In genomic region chr11:70919524-70919923, GRCm38 (mm10) we compare ENCODE assay signal across 24 mouse cellular contexts. TPM values are rescaled to one million over a fixed set of nuclear protein-coding genes. Genes with fewer than 3 reads are reported as not detected.
DNase-seq lines count a peak whose midpoint lies in the region; ATAC-seq and TF ChIP-seq lines count a peak whose summit lies in the region.
"Had no signal": no experiment of that assay in that cellular context is flagged by ENCODE, and none has a peak within 500 bp of the region (broad histone marks: within the 10 kb centered on the region; RNA-seq: fewer than 3 reads in every experiment).

No protein-coding gene starts in this region.

- no peaks in the 10 kb centered on the region for H3K9me3 ChIP-seq in intestine, postnatal 0 days (ENCODE audit: control insufficient read depth)
- no peaks in the 10 kb centered on the region for H3K9me3 ChIP-seq in intestine, embryonic 16.5 days (ENCODE audit: control insufficient read depth, low read length)
- H3K9me3 ChIP-seq: embryonic facial prominence, embryonic 13.5 days; embryonic facial prominence, embryonic 15.5 days; forebrain, embryonic 10.5 days; forebrain, embryonic 12.5 days had no signal

- H3K9ac ChIP-seq in intestine, postnatal 0 days (ENCODE audit: low read depth, low read length), result no peak overlapping the region
- no peak overlapping the region for H3K9ac ChIP-seq in intestine, embryonic 16.5 days (ENCODE audit: low read depth, low read length)
- H3K9ac ChIP-seq: embryonic facial prominence, embryonic 13.5 days; embryonic facial prominence, embryonic 15.5 days; forebrain, embryonic 12.5 days had no signal

- no peaks in the 10 kb centered on the region for H3K27me3 ChIP-seq in intestine, postnatal 0 days (replicated peaks; ENCODE audit: control insufficient read depth, insufficient read depth, low read length)
- H3K27me3 ChIP-seq in intestine, embryonic 16.5 days (replicated peaks; ENCODE audit: control insufficient read depth, insufficient read depth, low read length), result no peaks in the 10 kb centered on the region
- no peaks in the 10 kb centered on the region for H3K27me3 ChIP-seq in kidney, adult 2 months (replicated peaks; ENCODE audit: control insufficient read depth, insufficient read depth, low read length)
- H3K27me3 ChIP-seq: embryonic facial prominence, embryonic 13.5 days; embryonic facial prominence, embryonic 15.5 days; forebrain, embryonic 12.5 days had no signal

- DNase-seq in kidney, adult 2 months, result peak; percentile 38
- no peak for DNase-seq in kidney, postnatal 4 days
- peak; percentile 35 for DNase-seq in kidney, adult 9 months
- DNase-seq in kidney, postnatal 14 days, result no peak
- DNase-seq in adipocyte (ENCODE audit: low spot score), result peak; percentile 74
- no peak for DNase-seq in cerebellum, adult 9-10 months
- DNase-seq: adrenal gland, adult 8-10 months; adrenal gland, postnatal 14 days; adrenal gland, postnatal 36 days; cerebellum, adult 11-12 months; cerebellum, adult 2 months; cerebellum, adult 9-11 months; cerebellum, postnatal 14 days; cerebellum, postnatal 36 days; embryo, embryonic 11 days had no signal

- H3K4me2 ChIP-seq in intestine, postnatal 0 days (replicated peaks; ENCODE audit: low read depth), result no peak overlapping the region
- no peak overlapping the region for H3K4me2 ChIP-seq in intestine, embryonic 16.5 days (ENCODE audit: low read depth, low read length)
- H3K4me2 ChIP-seq: embryonic facial prominence, embryonic 13.5 days; embryonic facial prominence, embryonic 15.5 days; forebrain, embryonic 12.5 days had no signal

- ATAC-seq in intestine, postnatal 0 days, result peak; percentile 62
- no peak for ATAC-seq in intestine, embryonic 16.5 days
- ATAC-seq: forebrain, embryonic 14.5 days; forebrain, embryonic 16.5 days had no signal

- H3K27ac ChIP-seq in intestine, postnatal 0 days (ENCODE audit: low read depth, low read length), result no peak overlapping the region
- no peak overlapping the region for H3K27ac ChIP-seq in intestine, embryonic 16.5 days (ENCODE audit: low read length)
- no peak overlapping the region for H3K27ac ChIP-seq in kidney, adult 2 months (ENCODE audit: insufficient read depth, low read depth, low read length)
- H3K27ac ChIP-seq: embryonic facial prominence, embryonic 13.5 days; embryonic facial prominence, embryonic 15.5 days; forebrain, embryonic 10.5 days; forebrain, embryonic 12.5 days had no signal

- H3K4me1 ChIP-seq in intestine, postnatal 0 days (replicated peaks; ENCODE audit: control insufficient read depth, insufficient read depth, low read length), result no peaks in the 10 kb centered on the region
- H3K4me1 ChIP-seq in intestine, embryonic 16.5 days (ENCODE audit: control insufficient read depth, insufficient read depth, low read length), result no peaks in the 10 kb centered on the region
- H3K4me1 ChIP-seq in kidney, adult 2 months (ENCODE audit: control insufficient read depth, insufficient read depth, low read length), result no peaks in the 10 kb centered on the region
- H3K4me1 ChIP-seq: embryonic facial prominence, embryonic 13.5 days; embryonic facial prominence, embryonic 15.5 days; forebrain, embryonic 10.5 days; forebrain, embryonic 12.5 days had no signal

- peaks cover 62% of the 10 kb centered on the region for H3K36me3 ChIP-seq in intestine, postnatal 0 days (ENCODE audit: control insufficient read depth, insufficient read depth)
- peaks cover 9% of the 10 kb centered on the region for H3K36me3 ChIP-seq in intestine, embryonic 16.5 days (ENCODE audit: control insufficient read depth, insufficient read depth, low read length)
- H3K36me3 ChIP-seq in kidney, adult 2 months (ENCODE audit: control insufficient read depth, insufficient read depth, low read length), result peaks cover 5% of the 10 kb centered on the region

- 55% methylated on average over 4 of the region's 4 CpGs for WGBS in intestine, postnatal 0 days
- 83% methylated on average over 4 of the region's 4 CpGs for whole genome bisulfite sequencing in intestine, embryonic 16.5 days
- 36% methylated on average over 4 of the region's 4 CpGs for WGBS in kidney, adult 2 months

- TF ChIP-seq CTCF in intestine, postnatal 0 days (IDR thresholded peaks at IDR 0.05; ENCODE audit: low read depth), result no peak
- no peak for TF ChIP-seq CTCF in kidney, adult 2 months (conservative IDR thresholded peaks at IDR 0.05; ENCODE audit: insufficient read depth, insufficient read length, low read depth, low read length)

- no peak overlapping the region for H3K4me3 ChIP-seq in intestine, postnatal 0 days (ENCODE audit: low read depth, low read length)
- H3K4me3 ChIP-seq in intestine, embryonic 16.5 days (ENCODE audit: low read length), result no peak overlapping the region
- H3K4me3 ChIP-seq in kidney, adult 2 months (ENCODE audit: insufficient read depth, low read depth, low read length), result no peak overlapping the region
- H3K4me3 ChIP-seq: embryonic facial prominence, embryonic 13.5 days; embryonic facial prominence, embryonic 15.5 days; erythroblast, embryonic 14.5 days; forebrain, embryonic 10.5 days; forebrain, embryonic 12.5 days had no signal

- no peak for TF ChIP-seq POLR2A in kidney, adult 2 months (IDR thresholded peaks at IDR 0.05; ENCODE audit: low read depth, low read length)

RNA-seq across cellular contexts. Expression of gene Nup88, which starts 50.2 kb away (rescaled TPM):
- 35.8 and 37.3 TPM in 2 replicates for polyA plus RNA-seq in intestine, postnatal 0 days (2015; fragmentation: Nextera tagmentation; extraction: Ambion mirVana)
- 86.4 and 92.2 TPM in 2 replicates for polyA plus RNA-seq in intestine, embryonic 16.5 days (2015; fragmentation: Nextera tagmentation; extraction: Ambion mirVana)
- polyA plus RNA-seq in kidney, adult 2 months (2012; rRNA removed), result 23.0 and 23.7 TPM in 2 replicates

RNA-seq across cellular contexts. Expression of gene Rpain, which starts 50.5 kb away (rescaled TPM):
- 42.8 and 49.3 TPM in 2 replicates for polyA plus RNA-seq in intestine, postnatal 0 days (2015; fragmentation: Nextera tagmentation; extraction: Ambion mirVana)
- polyA plus RNA-seq in intestine, embryonic 16.5 days (2015; fragmentation: Nextera tagmentation; extraction: Ambion mirVana), result 59.1 and 61.5 TPM in 2 replicates
- 55.3 and 57.2 TPM in 2 replicates for polyA plus RNA-seq in kidney, adult 2 months (2012; rRNA removed)

Comparison
In these comparisons a context has a peak if more than half of its experiments do, and no peak if none do; other contexts are left out.
1. DNase-seq: peak in kidney, adult 2 months (single experiment), kidney, adult 9 months (single experiment) and adipocyte (single experiment); none in kidney, postnatal 4 days (0 of 2), kidney, postnatal 14 days (single experiment) and cerebellum, adult 9-10 months (single experiment).